Mouse (Mus musculus): ENCODE data around the gene Gcnt2. TPM values are rescaled to one million over a fixed set of nuclear protein-coding genes. Genes with fewer than 3 reads are reported as not detected.

Gene Gcnt2
- polyA plus RNA-seq, 2 experiments, result 0.51 to 1.2 TPM

DNA sequence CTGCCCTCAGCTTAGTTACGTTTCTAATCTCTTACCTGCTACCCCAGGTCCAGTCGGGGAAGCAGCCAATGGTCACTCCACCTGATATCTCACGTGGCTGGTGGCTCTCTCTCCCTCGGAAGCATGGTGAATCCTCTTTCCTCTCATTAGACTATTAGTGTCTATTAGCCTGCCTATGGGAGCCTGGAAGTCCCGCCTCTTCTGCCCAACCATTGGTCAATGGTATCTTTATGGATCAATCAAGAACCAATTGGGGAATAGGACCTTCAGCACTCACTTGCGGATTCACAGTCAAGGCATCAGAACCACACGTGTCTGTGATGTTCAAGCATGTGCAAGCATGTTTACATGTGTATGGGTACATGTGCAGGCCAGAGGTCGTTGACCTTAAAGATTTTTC, 21.0 kb downstream of the Gcnt2 start:
- ATAC-seq (ENCODE audit: insufficient read depth) (no peak), DNase-seq (ENCODE audit: low read depth in 3 of 3, low spot score in 3 of 3) (no peak)
- no peaks in the 10 kb centered on the region for H3K9me3 ChIP-seq (ENCODE audit: control insufficient read depth, low read length)
- H3K4me3 ChIP-seq (ENCODE audit: insufficient read depth in 1 of 2, low read depth in 2 of 2, low read length in 2 of 2), result no peak overlapping the region
- H3K4me1 ChIP-seq (replicated peaks; ENCODE audit: control insufficient read depth in 2 of 2, insufficient read depth in 2 of 2, low read length in 1 of 2), result no peaks in the 10 kb centered on the region
- no peak for TF ChIP-seq EP300 (IDR thresholded peaks at IDR 0.05; ENCODE audit: low read depth)
- TF ChIP-seq CTCF (IDR thresholded peaks at IDR 0.05; ENCODE audit: low read depth), result no peak
- no peaks in the 10 kb centered on the region for H3K36me3 ChIP-seq (replicated peaks; ENCODE audit: control insufficient read depth, insufficient read depth, low read depth)
- H3K4me2 ChIP-seq (ENCODE audit: low read depth), result no peak overlapping the region
- WGBS (ENCODE audit: insufficient replicate concordance), result 63% methylated on average over 8 of the region's 8 CpGs
- no peak overlapping the region for H3K27ac ChIP-seq
- no peaks in the 10 kb centered on the region for H3K27me3 ChIP-seq (ENCODE audit: control insufficient read depth, insufficient read depth, low read length)
- H3K9ac ChIP-seq (replicated peaks), result no peak overlapping the region

DNA sequence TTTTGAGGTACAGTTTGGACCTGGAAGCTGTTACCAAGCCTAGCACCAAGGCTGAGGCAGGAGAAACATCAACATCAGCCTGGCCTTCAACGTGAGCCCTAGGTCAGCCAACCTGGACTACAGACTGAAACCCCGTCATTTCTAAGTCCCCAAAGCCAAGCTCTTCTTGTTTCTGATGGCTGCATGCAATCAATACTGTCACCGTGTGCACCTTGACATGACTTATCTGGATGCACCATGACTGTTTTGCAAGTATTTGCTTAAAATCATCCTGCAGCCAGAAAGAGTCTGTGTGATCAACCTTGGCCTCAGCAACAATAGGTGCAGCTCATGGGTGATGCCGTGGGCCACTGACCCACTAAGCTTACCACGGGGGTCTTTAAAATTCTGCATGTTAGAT, 23.1 kb downstream of the Gcnt2 start:
- Histone ChIP-seq H3K27ac (no peak overlapping the region), H3K27me3 (ENCODE audit: control insufficient read depth, insufficient read depth, low read length) (peaks cover 8% of the 10 kb centered on the region), H3K36me3 (replicated peaks; ENCODE audit: control insufficient read depth, insufficient read depth, low read depth) (no peaks in the 10 kb centered on the region), H3K4me2 (ENCODE audit: low read depth) (no peak overlapping the region), H3K9me3 (ENCODE audit: control insufficient read depth, low read length) (no peaks in the 10 kb centered on the region), H3K9ac (replicated peaks) (no peak overlapping the region), H3K4me3 (ENCODE audit: insufficient read depth in 1 of 2, low read depth in 2 of 2, low read length in 2 of 2) (no peak overlapping the region), H3K4me1 (replicated peaks; ENCODE audit: control insufficient read depth in 2 of 2, insufficient read depth in 2 of 2, low read length in 1 of 2) (peaks cover 0 to 7% of the 10 kb centered on the region in 2 experiments; a peak in 2 of 4 replicates)
- no peak for TF ChIP-seq EP300 (IDR thresholded peaks at IDR 0.05; ENCODE audit: low read depth)
- 45% methylated on average over 5 of the region's 5 CpGs for WGBS (ENCODE audit: insufficient replicate concordance)
- no peak for DNase-seq (ENCODE audit: low read depth in 3 of 3, low spot score in 3 of 3)
- ATAC-seq (ENCODE audit: insufficient read depth), result no peak

DNA sequence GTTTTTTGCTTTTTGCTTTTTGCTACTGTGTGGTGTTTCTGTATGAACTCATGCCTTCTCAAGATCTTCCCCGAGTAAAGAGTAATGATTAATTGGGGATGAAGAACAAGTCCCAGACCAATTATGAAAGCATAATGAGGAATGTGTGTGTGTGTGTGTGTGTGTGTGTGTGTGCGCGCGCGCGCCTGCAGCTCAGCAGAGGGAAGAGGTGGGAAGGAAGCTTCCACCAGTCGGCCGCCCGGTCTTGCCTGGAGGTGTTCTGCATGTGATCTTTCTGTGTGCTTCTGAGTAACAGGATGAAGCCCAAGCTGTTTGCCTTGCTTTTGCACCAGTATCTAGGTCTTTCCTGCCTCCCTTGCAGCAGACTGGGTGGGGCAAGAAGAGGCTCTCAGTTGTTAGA, 24.3 kb downstream of the Gcnt2 start:
- Histone ChIP-seq H3K36me3 (replicated peaks; ENCODE audit: control insufficient read depth, insufficient read depth, low read depth) (no peaks in the 10 kb centered on the region), H3K27ac (no peak overlapping the region)
- 64% methylated on average over 9 of the region's 9 CpGs for WGBS (ENCODE audit: insufficient replicate concordance)

DNA sequence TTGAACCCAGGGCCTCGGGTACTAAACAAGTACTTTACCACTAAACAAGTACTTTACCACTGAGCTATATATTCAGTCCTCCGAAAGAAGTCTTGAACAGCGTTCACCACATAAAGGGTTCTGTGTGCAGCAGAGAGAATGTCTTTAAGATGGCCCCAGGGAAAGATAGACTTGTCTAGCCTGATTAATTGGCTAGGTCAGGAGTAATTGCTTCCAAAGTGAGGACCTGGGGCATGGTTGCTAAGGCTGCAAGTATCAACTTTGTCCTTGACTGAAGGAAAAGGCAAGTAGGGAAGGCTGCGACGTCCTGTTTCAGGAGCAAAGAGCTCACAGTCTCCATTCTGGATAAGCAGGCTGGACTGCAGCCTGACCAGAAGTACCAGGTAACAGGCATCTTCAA, 25.3 kb downstream of the Gcnt2 start:
- no peak for ATAC-seq (ENCODE audit: insufficient read depth)
- Histone ChIP-seq H3K9ac (replicated peaks) (no peak overlapping the region), H3K9me3 (ENCODE audit: control insufficient read depth, low read length) (no peaks in the 10 kb centered on the region), H3K27me3 (ENCODE audit: control insufficient read depth, insufficient read depth, low read length) (peaks cover 8% of the 10 kb centered on the region), H3K4me3 (ENCODE audit: insufficient read depth in 1 of 2, low read depth in 2 of 2, low read length in 2 of 2) (no peak overlapping the region), H3K36me3 (replicated peaks; ENCODE audit: control insufficient read depth, insufficient read depth, low read depth) (no peaks in the 10 kb centered on the region), H3K27ac (no peak overlapping the region), H3K4me2 (ENCODE audit: low read depth) (no peak overlapping the region), H3K4me1 (replicated peaks; ENCODE audit: control insufficient read depth in 2 of 2, insufficient read depth in 2 of 2, low read length in 1 of 2) (peaks cover 0 to 7% of the 10 kb centered on the region in 2 experiments; a peak in 2 of 4 replicates)
- TF ChIP-seq EP300 (IDR thresholded peaks at IDR 0.05; ENCODE audit: low read depth) (no peak), CTCF (IDR thresholded peaks at IDR 0.05; ENCODE audit: low read depth) (no peak)
- no peak for DNase-seq (ENCODE audit: low read depth in 3 of 3, low spot score in 3 of 3)
- WGBS (ENCODE audit: insufficient replicate concordance), result 68% methylated on average over 5 of the region's 5 CpGs

More for the DNA sequence above, 24.3 kb downstream of the Gcnt2 start:
- DNase-seq (ENCODE audit: low read depth in 3 of 3, low spot score in 3 of 3) (no peak), ATAC-seq (ENCODE audit: insufficient read depth) (no peak)
- no peak for TF ChIP-seq CTCF (IDR thresholded peaks at IDR 0.05; ENCODE audit: low read depth)
- TF ChIP-seq EP300 (IDR thresholded peaks at IDR 0.05; ENCODE audit: low read depth), result no peak
- H3K4me1 ChIP-seq (replicated peaks; ENCODE audit: control insufficient read depth in 2 of 2, insufficient read depth in 2 of 2, low read length in 1 of 2), result peaks cover 0 to 7% of the 10 kb centered on the region in 2 experiments; a peak in 2 of 4 replicates
- H3K27me3 ChIP-seq (ENCODE audit: control insufficient read depth, insufficient read depth, low read length), result peaks cover 8% of the 10 kb centered on the region
- H3K4me2 ChIP-seq (ENCODE audit: low read depth), result no peak overlapping the region
- H3K9me3 ChIP-seq (ENCODE audit: control insufficient read depth, low read length), result no peaks in the 10 kb centered on the region
- no peak overlapping the region for H3K4me3 ChIP-seq (ENCODE audit: insufficient read depth in 1 of 2, low read depth in 2 of 2, low read length in 2 of 2)
- H3K9ac ChIP-seq (replicated peaks), result no peak overlapping the region

DNA sequence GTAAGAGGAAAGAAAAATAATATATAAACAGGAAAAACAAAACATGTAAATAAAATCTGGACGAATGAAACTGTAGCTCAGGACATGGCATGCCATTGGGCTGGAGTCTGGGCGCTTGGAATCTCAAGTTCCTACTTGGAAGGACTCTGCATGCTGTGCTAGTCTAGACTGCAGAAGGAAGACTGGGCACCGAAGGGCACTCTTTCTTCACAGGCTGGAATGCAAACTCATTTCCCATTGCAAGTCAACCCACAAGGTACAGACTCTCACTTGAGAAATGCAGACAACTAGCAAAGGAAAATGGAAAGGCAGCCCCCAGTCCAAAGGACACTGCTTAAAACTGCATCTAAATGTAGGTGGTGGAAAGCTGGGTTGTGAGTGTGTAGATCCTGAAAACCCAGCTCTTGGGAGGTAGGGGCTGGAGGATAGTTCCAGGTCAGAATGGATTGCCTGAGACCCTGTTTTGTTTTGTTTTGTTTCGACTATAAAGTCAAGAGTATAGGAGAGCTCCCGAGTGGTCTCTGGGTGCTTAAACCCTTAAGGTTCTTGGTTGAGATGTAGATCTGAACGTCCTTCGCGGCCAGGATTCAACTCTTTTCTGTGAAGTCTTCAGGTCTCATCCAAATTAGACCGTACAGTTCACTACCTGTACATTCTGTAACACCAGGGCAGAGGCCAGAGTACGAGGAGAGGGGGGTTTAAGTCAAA, 26.5 kb downstream of the Gcnt2 start:
- Histone ChIP-seq H3K9ac (replicated peaks) (no peak overlapping the region), H3K4me2 (ENCODE audit: low read depth) (peak overlapping the region; percentile 56), H3K27me3 (ENCODE audit: control insufficient read depth, insufficient read depth, low read length) (peaks cover 8% of the 10 kb centered on the region), H3K4me1 (replicated peaks; ENCODE audit: control insufficient read depth in 2 of 2, insufficient read depth in 2 of 2, low read length in 1 of 2) (peaks cover 0 to 7% of the 10 kb centered on the region in 2 experiments; a peak in 2 of 4 replicates), H3K36me3 (replicated peaks; ENCODE audit: control insufficient read depth, insufficient read depth, low read depth) (no peaks in the 10 kb centered on the region), H3K4me3 (ENCODE audit: insufficient read depth in 1 of 2, low read depth in 2 of 2, low read length in 2 of 2) (no peak overlapping the region), H3K27ac (no peak overlapping the region), H3K9me3 (ENCODE audit: control insufficient read depth, low read length) (no peaks in the 10 kb centered on the region)
- 22% methylated on average over 10 of the region's 10 CpGs for WGBS (ENCODE audit: insufficient replicate concordance)
- TF ChIP-seq EP300 (IDR thresholded peaks at IDR 0.05; ENCODE audit: low read depth), result no peak
- TF ChIP-seq CTCF (IDR thresholded peaks at IDR 0.05; ENCODE audit: low read depth), result no peak
- ATAC-seq (ENCODE audit: insufficient read depth) (no peak), DNase-seq (ENCODE audit: low read depth in 3 of 3, low spot score in 3 of 3) (no peak)
